Mouse (Mus musculus) embryonic facial prominence, embryonic 14.5 days (tissue): ENCODE measurements around the gene Ntng2. TPM values are rescaled to one million over a fixed set of nuclear protein-coding genes. Genes with fewer than 3 reads are reported as not detected.
A peak's percentile ranks its signal among the peaks of the same experiment; 100 is the strongest.

Source experiments
- ATAC-seq: fragments of 200-750 bp; cut with Nextera tagmentation; 2 replicates; pipeline ENCODE4 v1.8.0; 2017; ENCODE audit warnings: low read depth, moderate number of reproducible peaks, moderate TSS enrichment
- DNase-seq: peaks from one replicate; pipeline ENCODE4 v3.0.0-alpha.2; 2015; ENCODE audit warnings: low spot score
- H3K27ac ChIP-seq: fragments of 300-500 bp; sonication (generic); replicated peaks from 2 replicates; pipeline ENCODE4 v1.5.1; 2014; ENCODE audit warnings: low read depth, mild to moderate bottlenecking, low read length, moderate library complexity
- H3K27me3 ChIP-seq: fragments of 300-500 bp; sonication (generic); replicated peaks from 2 replicates; pipeline ENCODE4 v1.6.1; 2014; ENCODE audit warnings: low read length; ENCODE audit not compliant: control insufficient read depth, insufficient read depth
- H3K36me3 ChIP-seq: fragments of 300-500 bp; sonication (generic); 2 replicates; pipeline ENCODE4 v1.6.1; 2014; ENCODE audit warnings: low read length, mixed read lengths; ENCODE audit not compliant: control insufficient read depth, insufficient read depth
- H3K4me1 ChIP-seq: fragments of 300-500 bp; sonication (generic); 2 replicates; pipeline ENCODE4 v1.6.1; 2014; ENCODE audit warnings: antibody characterized with exemption, low read length; ENCODE audit not compliant: control insufficient read depth, insufficient read depth
- H3K4me2 ChIP-seq: fragments of 300-500 bp; sonication (generic); 2 replicates; pipeline ENCODE4 v1.6.1; 2014; ENCODE audit warnings: low read depth, mild to moderate bottlenecking, low read length, moderate library complexity, mixed read lengths
- H3K4me3 ChIP-seq: fragments of 300-500 bp; sonication (generic); 2 replicates; pipeline ENCODE4 v1.5.1; 2014; ENCODE audit warnings: low read depth, mild to moderate bottlenecking, low read length
- H3K9ac ChIP-seq: fragments of 300-500 bp; sonication (generic); 2 replicates; pipeline ENCODE4 v1.6.1; 2014; ENCODE audit warnings: low read depth, mild to moderate bottlenecking, low read length, moderate library complexity, mixed read lengths
- H3K9me3 ChIP-seq: fragments of 300-500 bp; sonication (generic); 2 replicates; pipeline ENCODE4 v1.6.1; 2016; ENCODE audit warnings: low read length; ENCODE audit not compliant: control insufficient read depth
- WGBS: fragments of 180-500 bp; shearing (Covaris S2); extraction: QIAGEN DNeasy Blood & Tissue Kit; methylation state at CpG from one replicate; pipeline ENCODE4 v1.1.7; 2014; 5-methylcytosine and 5-hydroxymethylcytosine counted together
- polyA plus RNA-seq: library from polyadenylated mRNA; unstranded; fragments of >200 nt; fragmentation: Nextera tagmentation; extraction: Ambion mirVana; gene quantifications from 2 replicates; pipeline ENCODE4 v1.2.1, GENCODE M21; 2014

Gene Ntng2
- 0.85 and 1.0 TPM in 2 replicates for polyA plus RNA-seq

DNA sequence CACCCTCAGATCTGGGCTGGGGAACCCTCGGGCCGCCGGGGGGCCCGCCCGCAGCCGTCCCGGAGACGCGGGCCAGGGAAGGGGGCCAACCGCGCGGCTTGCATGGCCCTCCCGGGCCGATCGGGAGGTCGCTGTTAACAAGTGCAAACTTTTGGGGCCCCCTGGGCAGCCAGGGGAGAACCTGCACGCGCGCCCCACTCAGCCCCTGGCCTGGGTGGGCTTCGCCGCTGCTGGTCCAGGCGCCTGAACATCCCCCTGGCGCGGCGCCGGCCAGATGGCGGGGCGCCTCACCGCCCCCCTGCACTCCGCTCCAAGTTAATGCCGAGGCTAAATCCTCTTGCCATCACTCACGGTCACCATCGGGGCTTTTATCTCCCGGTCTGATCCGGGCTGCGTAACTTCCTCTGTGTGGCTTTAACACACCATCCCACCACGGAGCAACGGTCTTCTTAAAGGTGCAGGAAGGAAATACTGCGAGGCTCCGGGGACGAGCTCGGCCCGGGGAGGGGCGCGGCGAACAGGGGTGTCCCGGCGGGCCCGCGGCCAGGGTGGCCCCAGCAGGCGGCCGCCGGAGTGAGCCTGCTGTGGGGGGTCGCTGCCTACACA, at the start of gene Ntng2:
TSS of gene Ntng2 (minus strand) at position 407 of the 606 bp plus-strand sequence.
- H3K27me3 ChIP-seq: peaks cover 83% of the 10 kb centered on the region
- no peaks in the 10 kb centered on the region for H3K9me3 ChIP-seq
- peak; percentile 65 for DNase-seq
- H3K36me3 ChIP-seq: no peaks in the 10 kb centered on the region
- peak within 1 kb of the TSS; percentile 100 for H3K4me2 ChIP-seq
- WGBS: 1% methylated on average over 26 of the region's 54 CpGs
- H3K9ac ChIP-seq: peak within 1 kb of the TSS; percentile 63
- peak; percentile 58 for ATAC-seq
- H3K4me3 ChIP-seq: peak within 1 kb of the TSS; percentile 63
- H3K4me1 ChIP-seq: peaks cover 13% of the 10 kb centered on the region
- H3K27ac ChIP-seq: 0 out of 2 replicates have a peak within 1 kb of the TSS, but pooled peaks have one; percentile 10

DNA sequence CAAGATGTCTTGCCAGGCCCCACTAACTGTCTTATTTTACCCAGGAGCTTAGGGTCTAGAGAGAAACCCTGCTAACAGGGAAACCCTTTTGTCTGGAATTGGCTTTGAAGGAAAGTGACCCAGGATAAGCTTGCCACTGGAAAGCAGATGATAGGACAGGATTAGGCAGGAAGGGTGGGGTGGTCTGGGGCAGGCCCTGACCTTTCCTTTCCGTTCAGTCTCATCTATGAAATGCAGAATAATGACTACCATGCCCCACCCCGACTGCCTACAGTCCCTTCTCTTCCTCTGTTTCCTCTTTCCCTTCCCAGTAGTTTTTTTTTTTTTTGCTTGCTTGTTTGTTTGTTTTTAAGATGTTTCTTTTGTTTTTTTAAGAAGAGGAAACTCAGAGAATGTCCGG, 42.8 kb upstream of the Ntng2 start:
- no peak for ATAC-seq
- no peak overlapping the region for H3K4me3 ChIP-seq
- no peak overlapping the region for H3K4me2 ChIP-seq
- H3K27me3 ChIP-seq: no peaks in the 10 kb centered on the region
- DNase-seq: no peak
- peaks cover 8% of the 10 kb centered on the region for H3K9me3 ChIP-seq
- H3K9ac ChIP-seq: no peak overlapping the region
- 45% methylated on average over 3 of the region's 3 CpGs for WGBS
- no peak overlapping the region for H3K27ac ChIP-seq
- no peaks in the 10 kb centered on the region for H3K4me1 ChIP-seq
- no peaks in the 10 kb centered on the region for H3K36me3 ChIP-seq

- Histone ChIP-seq H3K4me1 (no peaks in the 10 kb centered on the region), H3K9ac (no peak overlapping the region), H3K9me3 (no peaks in the 10 kb centered on the region), H3K36me3 (no peaks in the 10 kb centered on the region), H3K27me3 (no peaks in the 10 kb centered on the region), H3K4me2 (no peak overlapping the region), H3K27ac (no peak overlapping the region), H3K4me3 (no peak overlapping the region)
- DNase-seq: no peak
- 65% methylated on average over 5 of the region's 5 CpGs for WGBS
- ATAC-seq: no peak
Observed at GRCm38 (mm10) chr2:29287651-29288050, 34.8 kb upstream of the Ntng2 start.

- Histone ChIP-seq H3K9me3 (no peaks in the 10 kb centered on the region), H3K27me3 (no peaks in the 10 kb centered on the region), H3K4me1 (no peaks in the 10 kb centered on the region), H3K36me3 (no peaks in the 10 kb centered on the region), H3K4me3 (no peak overlapping the region), H3K9ac (no peak overlapping the region), H3K27ac (no peak overlapping the region), H3K4me2 (no peak overlapping the region)
- DNase-seq (no peak), ATAC-seq (no peak)
- WGBS: 75% methylated on average over 5 of the region's 5 CpGs
Observed at GRCm38 (mm10) chr2:29277703-29278121, 24.9 kb upstream of the Ntng2 start.

- H3K27ac ChIP-seq: no peak overlapping the region
- H3K36me3 ChIP-seq: no peaks in the 10 kb centered on the region
- peak; percentile 29 for DNase-seq
- H3K4me1 ChIP-seq: no peaks in the 10 kb centered on the region
- no peaks in the 10 kb centered on the region for H3K27me3 ChIP-seq
- H3K9me3 ChIP-seq: no peaks in the 10 kb centered on the region
- H3K4me2 ChIP-seq: no peak overlapping the region
- no peak overlapping the region for H3K4me3 ChIP-seq
- WGBS: 59% methylated on average over 7 of the region's 7 CpGs
- ATAC-seq: no peak; the same call in 1 of the 2 replicates
- H3K9ac ChIP-seq: no peak overlapping the region
Observed at GRCm38 (mm10) chr2:29271803-29272518, 19.2 kb upstream of the Ntng2 start.

DNA sequence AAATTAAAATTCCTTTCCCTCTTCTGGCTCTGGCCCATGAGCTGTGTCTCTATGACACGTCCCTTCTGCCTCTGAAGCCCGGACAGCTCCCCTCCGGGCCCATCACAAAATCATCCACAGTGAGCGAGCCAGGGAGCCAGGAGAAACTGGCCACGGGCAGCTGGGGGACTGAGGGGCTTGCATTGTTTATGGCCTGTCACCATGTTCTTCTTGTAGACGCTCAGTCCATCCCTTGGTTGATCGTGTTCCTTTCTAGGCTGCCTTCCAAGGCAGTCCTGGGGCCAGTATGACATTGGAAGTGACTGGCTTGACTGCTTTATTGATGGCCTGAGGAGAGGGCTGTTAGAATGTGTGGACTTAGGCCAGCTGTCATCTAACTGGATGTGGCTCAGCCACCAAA, 18.3 kb upstream of the Ntng2 start:
- Histone ChIP-seq H3K4me1 (no peaks in the 10 kb centered on the region), H3K36me3 (no peaks in the 10 kb centered on the region), H3K4me2 (no peak overlapping the region), H3K27ac (no peak overlapping the region), H3K9ac (no peak overlapping the region), H3K9me3 (no peaks in the 10 kb centered on the region), H3K27me3 (no peaks in the 10 kb centered on the region), H3K4me3 (no peak overlapping the region)
- DNase-seq (no peak), ATAC-seq (no peak)
- WGBS: 63% methylated on average over 7 of the region's 7 CpGs

DNA sequence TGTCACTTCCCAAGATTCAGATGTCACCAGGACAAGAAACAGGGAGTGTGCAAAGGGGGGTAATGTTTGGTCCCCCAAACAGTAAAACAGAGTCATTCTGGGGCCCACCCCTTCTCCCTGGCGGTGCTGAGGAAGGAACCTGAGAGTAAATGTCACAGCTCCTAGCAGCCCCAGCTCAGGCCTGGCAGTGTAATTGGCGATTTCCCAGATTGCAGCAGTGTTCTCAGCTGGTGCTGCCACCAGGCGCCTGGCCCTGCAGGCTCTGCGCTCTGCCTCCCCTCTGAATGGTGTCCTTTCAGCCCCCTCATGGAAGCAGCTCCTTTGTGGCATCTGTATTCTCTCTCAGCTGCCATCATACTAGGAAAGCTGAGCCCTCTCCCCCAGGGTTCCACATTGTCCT, 14.0 kb upstream of the Ntng2 start:
- H3K27ac ChIP-seq: no peak overlapping the region
- ATAC-seq: no peak
- no peaks in the 10 kb centered on the region for H3K27me3 ChIP-seq
- H3K9me3 ChIP-seq: no peaks in the 10 kb centered on the region
- no peak overlapping the region for H3K4me2 ChIP-seq
- no peak overlapping the region for H3K4me3 ChIP-seq
- H3K9ac ChIP-seq: no peak overlapping the region
- no peaks in the 10 kb centered on the region for H3K4me1 ChIP-seq
- WGBS: 24% methylated on average over 4 of the region's 4 CpGs
- no peaks in the 10 kb centered on the region for H3K36me3 ChIP-seq
- DNase-seq: no peak

DNA sequence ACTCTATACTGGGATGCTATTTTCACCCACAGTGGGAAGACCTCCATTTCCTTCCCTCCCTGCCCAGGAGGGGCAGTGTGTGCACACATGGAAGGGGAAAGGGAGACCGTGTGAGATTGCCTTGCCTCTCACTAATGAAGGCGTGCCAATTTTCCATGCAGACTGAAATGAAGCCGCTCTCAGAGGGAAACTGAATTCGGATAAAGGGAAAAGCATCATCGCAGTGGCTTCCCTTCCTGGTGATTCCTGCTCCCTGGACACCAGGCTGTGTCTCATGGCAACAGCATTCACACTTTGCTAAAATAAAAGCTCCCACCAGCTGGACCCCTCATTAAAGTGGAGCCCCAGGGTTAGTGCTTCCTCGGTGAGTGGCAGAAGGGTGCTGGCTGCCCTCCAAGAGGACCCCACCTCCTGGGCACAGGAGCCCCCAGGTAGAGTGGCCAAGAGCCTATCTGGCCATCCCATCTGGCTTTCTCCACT, 9.7 kb upstream of the Ntng2 start:
- Histone ChIP-seq H3K4me2 (no peak overlapping the region), H3K27ac (no peak overlapping the region), H3K4me1 (no peaks in the 10 kb centered on the region), H3K36me3 (no peaks in the 10 kb centered on the region), H3K9me3 (no peaks in the 10 kb centered on the region), H3K4me3 (no peak overlapping the region), H3K9ac (no peak overlapping the region), H3K27me3 (peaks cover 6% of the 10 kb centered on the region)
- WGBS: 65% methylated on average over 6 of the region's 6 CpGs
- ATAC-seq: no peak
- DNase-seq: no peak
